Mouse (Mus musculus) erythroblast, adult 5-6 weeks (primary cell): ENCODE data around the gene Nr5a2. TPM values are rescaled to one million over a fixed set of nuclear protein-coding genes. Genes with fewer than 3 reads are reported as not detected.

ENCODE experiments used
- ATAC-seq: replicated peaks from 2 replicates; pipeline ENCODE4 v1.8.0; 2016; ENCODE audit warnings: moderate number of reproducible peaks, mild to moderate bottlenecking, moderate TSS enrichment, inconsistent platforms; ENCODE audit not compliant: poor library complexity, low FRiP score, severe bottlenecking
- total RNA-seq, 2 experiments: library from RNA; stranded (forward) in 1 of 2; stranded (reverse) in 1 of 2; fragments of 150-400 nt in 1 of 2; fragments of 200-764, 138-1000 nt in 1 of 2; gene quantifications; 2 replicates each; pipeline versions ENCODE4 v1.2.3 to v1.2.4; 2015 to 2017; ENCODE audit warnings: low replicate concordance in 2 of 2

Gene Nr5a2
- total RNA-seq, 2 experiments from 2014 or later, result not detected

- ATAC-seq, result no peak
Observed at GRCm38 (mm10) chr1:136911996-136912395, 48.3 kb downstream of the Nr5a2 start.

- ATAC-seq, result no peak
Observed at GRCm38 (mm10) chr1:136911594-136911860, 48.7 kb downstream of the Nr5a2 start.

- no peak for ATAC-seq
Observed at GRCm38 (mm10) chr1:136910741-136911593, 49.3 kb downstream of the Nr5a2 start.

- ATAC-seq, result no peak
Observed at GRCm38 (mm10) chr1:136910144-136910543, 50.1 kb downstream of the Nr5a2 start.

- no peak for ATAC-seq
Observed at GRCm38 (mm10) chr1:136909494-136910037, 50.7 kb downstream of the Nr5a2 start.

- ATAC-seq, result no peak
Observed at GRCm38 (mm10) chr1:136898130-136898529, 62.1 kb downstream of the Nr5a2 start.

- ATAC-seq, result no peak
Observed at GRCm38 (mm10) chr1:136896351-136896750, 63.9 kb downstream of the Nr5a2 start.

GRCm38 (mm10) chr1:136895877-136896276 lies 64.4 kb downstream of the Nr5a2 start:
- no peak for ATAC-seq

- ATAC-seq, result no peak
Observed at GRCm38 (mm10) chr1:136894753-136895152, 65.5 kb downstream of the Nr5a2 start.

GRCm38 (mm10) chr1:136893162-136893561 lies 67.1 kb downstream of the Nr5a2 start:
- ATAC-seq, result no peak

- ATAC-seq, result no peak
Observed at GRCm38 (mm10) chr1:136890439-136890838, 69.8 kb downstream of the Nr5a2 start.

GRCm38 (mm10) chr1:136888704-136889103 lies 71.5 kb downstream of the Nr5a2 start:
- ATAC-seq, result no peak

GRCm38 (mm10) chr1:136886678-136887077 lies 73.6 kb downstream of the Nr5a2 start:
- no peak for ATAC-seq

- no peak for ATAC-seq
Observed at GRCm38 (mm10) chr1:136883458-136884174, 76.6 kb downstream of the Nr5a2 start.

GRCm38 (mm10) chr1:136880260-136880659 lies 80.0 kb downstream of the Nr5a2 start:
- ATAC-seq, result no peak

GRCm38 (mm10) chr1:136875006-136875405 lies 85.2 kb downstream of the Nr5a2 start:
- ATAC-seq, result no peak

GRCm38 (mm10) chr1:136868955-136869354 lies 91.3 kb downstream of the Nr5a2 start:
- no peak for ATAC-seq

- no peak for ATAC-seq
Observed at GRCm38 (mm10) chr1:136868285-136868684, 92.0 kb downstream of the Nr5a2 start.

GRCm38 (mm10) chr1:136866481-136867092 lies 93.7 kb downstream of the Nr5a2 start:
- no peak for ATAC-seq

- ATAC-seq, result no peak
Observed at GRCm38 (mm10) chr1:136863209-136863608, 97.0 kb downstream of the Nr5a2 start.

GRCm38 (mm10) chr1:136859454-136859853 lies 100.8 kb downstream of the Nr5a2 start:
- no peak for ATAC-seq
